Mouse (Mus musculus) testis, adult 2 months (tissue): ENCODE measurements around the gene Cideb. TPM values are rescaled to one million over a fixed set of nuclear protein-coding genes. Genes with fewer than 3 reads are reported as not detected.

ENCODE experiments used
- H3K27ac ChIP-seq: fragments of 200-500 bp; 2 replicates; pipeline ENCODE4 v1.5.1; 2012; ENCODE audit warnings: low read depth, low read length; ENCODE audit not compliant: control insufficient read depth, insufficient read depth
- H3K27me3 ChIP-seq: fragments of 200-500 bp; 2 replicates; pipeline ENCODE4 v1.6.1; 2012; ENCODE audit warnings: mild to moderate bottlenecking, low read length, moderate library complexity; ENCODE audit not compliant: control insufficient read depth, insufficient read depth
- H3K36me3 ChIP-seq: fragments of 200-500 bp; 2 replicates; pipeline ENCODE4 v1.6.1; 2012; ENCODE audit warnings: mild to moderate bottlenecking, low read length; ENCODE audit not compliant: control insufficient read depth, insufficient read depth
- H3K4me1 ChIP-seq: fragments of 200-500 bp; 2 replicates; pipeline ENCODE4 v1.6.1; 2012; ENCODE audit warnings: low read length; ENCODE audit not compliant: control insufficient read depth, insufficient read depth
- H3K4me3 ChIP-seq: fragments of 200-500 bp; 2 replicates; pipeline ENCODE4 v1.5.1; 2012; ENCODE audit warnings: low read depth, mild to moderate bottlenecking, low read length, moderate library complexity, mixed read lengths; ENCODE audit not compliant: control insufficient read depth
- CTCF ChIP-seq: fragments of 200-500 bp; IDR thresholded peaks from 2 replicates; pipeline ENCODE4 v1.5.1; 2012; ENCODE audit warnings: low read depth, mild to moderate bottlenecking, inconsistent platforms, low read length, moderate library complexity; ENCODE audit not compliant: control insufficient read depth, insufficient read depth, insufficient replicate concordance
- POLR2A ChIP-seq: fragments of 200-500 bp; IDR thresholded peaks from 2 replicates; pipeline ENCODE4 v1.6.1; 2012; ENCODE audit warnings: low read depth, mild to moderate bottlenecking, inconsistent platforms, low read length, moderate library complexity; ENCODE audit not compliant: control insufficient read depth
- polyA plus RNA-seq: library from polyadenylated mRNA; depleted of rRNA; stranded (reverse); fragments of >200 nt; gene quantifications from 2 replicates; pipeline ENCODE4 v1.2.3, GENCODE M21; 2012

The Cideb gene
- polyA plus RNA-seq, 1 experiment = not detected

DNA sequence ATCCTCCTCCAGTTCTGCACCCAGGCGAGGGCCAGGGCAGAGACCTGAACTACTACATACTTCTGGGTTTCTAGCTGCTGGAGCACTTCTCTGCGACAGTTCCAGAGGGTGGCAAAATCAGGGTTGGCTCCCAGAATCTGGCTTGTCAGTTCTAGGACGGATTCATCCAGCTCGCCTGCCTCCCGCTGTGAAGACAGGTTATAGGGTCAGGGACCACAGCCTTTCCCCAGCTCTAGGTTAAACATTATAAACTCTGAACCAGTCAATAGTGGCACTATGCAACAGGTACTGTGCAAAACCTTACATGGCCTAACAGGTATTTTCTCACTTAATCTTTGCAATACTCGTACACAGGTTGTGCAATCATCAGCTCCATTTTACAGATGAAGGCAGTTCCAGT lies 37.2 kb downstream of the Cideb start:
- TF ChIP-seq POLR2A (no peak), CTCF (no peak)
- H3K27me3 ChIP-seq = no peaks in the 10 kb centered on the region
- no peak overlapping the region for H3K4me3 ChIP-seq
- no peak overlapping the region for H3K27ac ChIP-seq
- H3K36me3 ChIP-seq = no peaks in the 10 kb centered on the region
- H3K4me1 ChIP-seq = peaks cover 4% of the 10 kb centered on the region

DNA sequence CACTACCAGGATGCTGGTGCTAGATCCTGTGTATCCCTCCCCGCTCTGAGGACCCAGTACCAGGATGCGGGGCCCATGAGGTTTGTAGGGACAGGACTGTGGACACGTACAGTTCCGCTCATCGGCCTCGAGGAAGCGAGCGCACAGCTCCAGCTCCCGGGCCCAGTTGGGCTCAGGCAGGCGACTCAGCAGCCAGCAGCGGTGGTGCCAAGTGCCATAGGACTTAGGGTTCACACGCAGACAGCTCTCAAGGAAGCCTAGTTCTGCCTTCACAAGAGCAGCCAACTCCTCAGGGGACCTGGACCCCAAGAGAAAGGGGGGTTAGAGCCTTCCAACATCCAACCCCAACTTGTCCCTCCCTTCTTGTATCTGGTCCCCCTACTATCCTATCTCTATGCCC lies 37.6 kb downstream of the Cideb start:
- H3K36me3 ChIP-seq = no peaks in the 10 kb centered on the region
- no peak for TF ChIP-seq POLR2A
- no peak for TF ChIP-seq CTCF
- H3K27me3 ChIP-seq = no peaks in the 10 kb centered on the region
- H3K4me3 ChIP-seq = no peak overlapping the region
- H3K4me1 ChIP-seq = peaks cover 4% of the 10 kb centered on the region
- no peak overlapping the region for H3K27ac ChIP-seq

DNA sequence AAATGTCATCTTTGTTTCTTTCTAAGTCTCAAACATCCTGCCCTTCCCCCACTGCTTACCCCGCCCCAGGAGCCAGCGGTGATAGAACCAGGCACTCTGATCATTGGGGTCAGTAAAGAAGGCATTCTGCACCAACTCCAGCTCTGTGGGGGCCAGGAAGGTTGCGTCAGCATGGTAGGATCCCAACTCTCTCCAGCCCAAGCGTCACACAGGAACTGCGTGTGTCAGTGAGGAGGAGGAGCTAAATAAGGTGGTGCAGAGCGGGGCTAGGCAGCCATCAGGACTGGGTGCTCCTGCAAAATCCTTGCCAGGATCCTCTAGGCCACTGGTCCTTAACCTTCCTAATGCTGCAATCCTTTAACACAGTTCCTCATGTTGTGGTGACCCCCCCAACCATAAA lies 38.5 kb downstream of the Cideb start:
- Histone ChIP-seq H3K4me3 (no peak overlapping the region), H3K36me3 (no peaks in the 10 kb centered on the region)
- TF ChIP-seq CTCF (no peak), POLR2A (no peak)

DNA sequence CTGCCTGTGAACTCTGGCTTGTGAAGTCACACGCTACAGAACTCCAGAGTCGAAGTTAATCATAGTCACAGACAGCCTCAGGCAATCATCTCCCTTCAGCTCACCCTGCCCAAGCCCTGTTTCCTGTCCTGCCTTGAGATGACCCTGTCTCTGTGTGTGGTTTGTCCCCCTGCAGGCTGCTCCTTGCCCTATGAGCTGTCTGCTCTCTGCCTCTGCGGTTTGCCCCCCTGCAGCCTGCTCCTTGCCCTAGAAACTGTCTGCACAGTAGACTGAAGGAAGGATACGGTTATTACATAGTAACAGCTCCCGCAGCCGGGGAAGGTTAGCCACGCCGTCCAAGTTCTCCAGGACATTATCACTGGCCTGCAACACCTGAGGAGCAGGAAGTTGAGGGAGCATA lies 41.4 kb downstream of the Cideb start:
- no peak overlapping the region for H3K27ac ChIP-seq
- no peaks in the 10 kb centered on the region for H3K36me3 ChIP-seq
- no peak for TF ChIP-seq POLR2A
- TF ChIP-seq CTCF = no peak
- no peaks in the 10 kb centered on the region for H3K27me3 ChIP-seq
- no peak overlapping the region for H3K4me3 ChIP-seq
- H3K4me1 ChIP-seq = peaks cover 8% of the 10 kb centered on the region

More for the DNA sequence above, 38.5 kb downstream of the Cideb start:
- H3K27ac ChIP-seq = no peak overlapping the region
- no peaks in the 10 kb centered on the region for H3K27me3 ChIP-seq
- peaks cover 4% of the 10 kb centered on the region for H3K4me1 ChIP-seq

DNA sequence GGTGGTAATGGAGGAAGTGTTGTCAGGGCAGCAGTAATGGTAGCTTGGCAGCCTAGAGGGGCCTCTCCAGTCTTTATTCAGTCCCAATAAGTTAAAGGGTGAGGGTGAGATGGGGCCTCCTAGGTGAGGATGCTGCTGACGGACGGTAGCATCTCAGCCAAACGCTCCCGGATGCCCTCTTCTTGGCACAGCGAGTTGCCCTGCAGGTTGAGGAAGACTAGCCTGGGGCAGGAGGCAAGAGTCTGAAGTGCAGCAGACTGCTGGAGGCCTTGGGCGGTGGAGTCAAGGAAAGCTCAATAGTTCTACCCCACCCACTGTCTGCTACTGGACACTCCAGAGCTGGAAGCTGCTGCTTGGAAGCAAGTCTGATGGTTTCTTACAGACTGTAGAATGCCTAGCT lies 42.0 kb downstream of the Cideb start:
- H3K27ac ChIP-seq = no peak overlapping the region
- no peak for TF ChIP-seq POLR2A
- TF ChIP-seq CTCF = no peak
- no peaks in the 10 kb centered on the region for H3K27me3 ChIP-seq
- H3K4me3 ChIP-seq = no peak overlapping the region
- peaks cover 7% of the 10 kb centered on the region for H3K4me1 ChIP-seq
- H3K36me3 ChIP-seq = no peaks in the 10 kb centered on the region

DNA sequence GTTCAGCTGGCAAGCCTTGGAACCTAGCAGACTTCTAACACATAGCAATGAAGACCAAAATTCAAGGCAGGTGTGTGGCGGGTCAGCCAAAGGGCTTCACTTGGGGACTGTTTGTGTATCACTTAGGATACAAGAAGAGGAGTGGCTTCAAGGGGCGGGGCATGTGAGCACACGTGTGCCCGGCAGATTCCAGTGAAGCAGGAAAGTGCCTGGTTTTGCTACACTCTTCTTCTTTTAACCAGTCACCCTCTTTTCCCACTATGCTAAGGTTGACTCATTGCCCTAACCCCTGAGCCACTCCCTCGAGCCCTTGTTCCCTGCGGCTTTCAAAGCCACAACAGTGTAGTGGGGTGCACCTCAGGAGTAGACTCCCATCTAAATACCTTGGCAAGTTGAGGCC lies 43.4 kb downstream of the Cideb start:
- TF ChIP-seq POLR2A (no peak), CTCF (no peak)
- H3K36me3 ChIP-seq = no peaks in the 10 kb centered on the region
- H3K4me1 ChIP-seq = peaks cover 7% of the 10 kb centered on the region
- H3K27ac ChIP-seq = no peak overlapping the region
- no peaks in the 10 kb centered on the region for H3K27me3 ChIP-seq
- no peak overlapping the region for H3K4me3 ChIP-seq

DNA sequence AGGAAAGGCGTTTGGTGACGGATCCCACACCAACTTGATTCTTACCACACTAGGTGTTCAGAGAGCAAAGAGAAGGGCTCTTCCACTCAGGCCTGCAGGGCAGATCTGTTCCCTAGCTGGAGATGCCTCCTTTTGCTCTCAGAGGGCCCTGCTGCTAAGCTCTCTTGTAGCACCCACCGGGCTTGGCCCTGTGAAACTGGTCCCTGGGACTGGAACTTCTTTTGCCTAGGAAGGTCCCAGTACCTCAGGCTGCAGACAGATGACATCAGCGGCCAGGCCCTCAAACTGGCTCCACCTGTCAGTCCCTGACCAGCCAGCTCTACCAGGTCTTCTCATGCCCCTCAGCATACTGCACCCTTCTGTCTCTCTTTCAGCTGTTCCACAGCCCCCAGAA lies 44.5 kb downstream of the Cideb start, which contains the start of gene Tgm1:
TSS of gene Tgm1 (minus strand) at position 198 of the 394 bp plus-strand sequence.
- no peak within 1 kb of the TSS for H3K27ac ChIP-seq
- no peak for TF ChIP-seq CTCF
- no peak for TF ChIP-seq POLR2A
- H3K36me3 ChIP-seq = no peaks in the 10 kb centered on the region
- H3K4me1 ChIP-seq = peaks cover 7% of the 10 kb centered on the region
- no peak within 1 kb of the TSS for H3K4me3 ChIP-seq
- no peaks in the 10 kb centered on the region for H3K27me3 ChIP-seq

DNA sequence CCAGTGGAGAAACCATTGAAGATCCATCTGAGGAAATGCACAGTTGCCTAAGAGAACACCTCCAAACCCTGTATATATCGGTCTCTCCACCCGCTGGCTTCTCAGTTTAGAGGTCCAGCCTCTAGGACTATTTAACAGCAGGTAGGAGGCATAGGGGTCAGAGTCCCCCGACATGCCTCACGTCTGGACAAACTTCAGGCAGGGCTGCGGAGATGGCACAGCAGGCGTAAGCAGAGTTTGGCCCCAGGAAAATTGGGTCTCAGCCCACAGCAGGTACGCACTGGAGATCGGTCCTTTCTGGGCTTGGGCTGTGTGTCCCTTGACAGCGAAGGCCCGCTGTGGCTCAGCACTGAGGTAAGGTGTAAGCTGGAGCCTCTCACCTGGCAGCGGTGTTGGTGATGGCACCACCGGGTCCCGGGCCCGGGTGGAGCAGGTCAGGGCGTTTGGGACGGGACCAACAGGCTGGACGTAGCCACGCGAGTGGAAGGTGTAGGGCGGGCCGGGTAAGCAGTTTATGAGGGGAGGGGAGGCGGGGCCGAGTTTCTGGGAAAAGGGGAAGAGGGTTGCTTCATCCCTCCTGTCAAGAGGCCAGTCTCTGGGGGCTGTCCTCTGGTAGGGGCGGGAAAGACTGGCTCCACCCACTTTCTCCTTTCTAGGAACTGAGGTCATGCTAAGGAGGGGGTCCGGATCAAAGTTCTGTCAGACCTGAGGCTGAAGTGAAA lies 45.1 kb downstream of the Cideb start:
- Histone ChIP-seq H3K4me1 (peaks cover 7% of the 10 kb centered on the region), H3K4me3 (no peak overlapping the region), H3K27ac (no peak overlapping the region), H3K36me3 (no peaks in the 10 kb centered on the region), H3K27me3 (no peaks in the 10 kb centered on the region)
- TF ChIP-seq CTCF (no peak), POLR2A (no peak)
